Mouse (Mus musculus) kidney, adult 2 months (tissue): ENCODE results near the gene Sbf2. TPM values are rescaled to one million over a fixed set of nuclear protein-coding genes. Genes with fewer than 3 reads are reported as not detected.
"Not testable (repeated sequence)": the region's sequence is repeated elsewhere in the genome, so short reads cannot be mapped to it uniquely, and the experiment has no call there.

Experiments used
- DNase-seq: peaks from one replicate; pipeline ENCODE4 v3.0.0; 2021
- H3K27ac ChIP-seq: fragments of 200-500 bp; 2 replicates; pipeline ENCODE4 v1.5.1; 2012; ENCODE audit warnings: low read depth, low read length, control low read depth, inconsistent platforms; ENCODE audit not compliant: insufficient read depth
- H3K27me3 ChIP-seq: fragments of 200-500 bp; replicated peaks from 2 replicates; pipeline ENCODE4 v1.6.1; 2012; ENCODE audit warnings: mild to moderate bottlenecking, moderate library complexity, low read length, inconsistent platforms; ENCODE audit not compliant: control insufficient read depth, insufficient read depth
- H3K36me3 ChIP-seq: fragments of 200-500 bp; 2 replicates; pipeline ENCODE4 v1.6.1; 2012; ENCODE audit warnings: mild to moderate bottlenecking, moderate library complexity, low read length, inconsistent platforms; ENCODE audit not compliant: control insufficient read depth, insufficient read depth
- H3K4me1 ChIP-seq: fragments of 200-500 bp; 2 replicates; pipeline ENCODE4 v1.6.1; 2011; ENCODE audit warnings: low read length; ENCODE audit not compliant: control insufficient read depth, insufficient read depth
- H3K4me3 ChIP-seq: fragments of 200-500 bp; 2 replicates; pipeline ENCODE4 v1.5.1; 2011; ENCODE audit warnings: mild to moderate bottlenecking, low read depth, low read length, control low read depth; ENCODE audit not compliant: insufficient read depth
- CTCF ChIP-seq: fragments of 200-500 bp; conservative IDR thresholded peaks from 2 replicates; pipeline ENCODE4 v1.5.1; 2011; ENCODE audit warnings: low read depth, mild to moderate bottlenecking, control low read depth, low read length, moderate library complexity, mixed read lengths; ENCODE audit not compliant: insufficient read depth, insufficient read length
- POLR2A ChIP-seq: fragments of 200-500 bp; IDR thresholded peaks from one replicate; pipeline ENCODE4 v1.6.1; 2011; ENCODE audit warnings: low read depth, low read length, control low read depth
- WGBS: fragments of 180-500 bp; shearing (Covaris S2); methylation state at CpG from one replicate; pipeline ENCODE4 v1.1.7; 2018; 5-methylcytosine and 5-hydroxymethylcytosine counted together
- polyA plus RNA-seq: library from polyadenylated mRNA; depleted of rRNA; stranded (reverse); fragments of >200 nt; gene quantifications from 2 replicates; pipeline ENCODE4 v1.2.3, GENCODE M21; 2012

Gene Sbf2
- polyA plus RNA-seq, 1 experiment = 23.3 TPM

GRCm38 (mm10) chr7:110539266-110539665 lies 75.5 kb downstream of the Sbf2 start:
- 52% methylated on average over 2 of the region's 2 CpGs for WGBS
- Histone ChIP-seq H3K4me1 (peaks cover 4% of the 10 kb centered on the region), H3K36me3 (no peaks in the 10 kb centered on the region), H3K27me3 (no peaks in the 10 kb centered on the region), H3K27ac (no peak overlapping the region), H3K4me3 (no peak overlapping the region)
- no peak for DNase-seq
- TF ChIP-seq POLR2A (no peak), CTCF (no peak)

GRCm38 (mm10) chr7:110530295-110530694 lies 84.4 kb downstream of the Sbf2 start:
- H3K4me1 ChIP-seq, H3K4me3 ChIP-seq, DNase-seq, H3K27ac ChIP-seq, H3K36me3 ChIP-seq, H3K27me3 ChIP-seq: not testable (repeated sequence)

GRCm38 (mm10) chr7:110525090-110525775 lies 89.5 kb downstream of the Sbf2 start:
- Histone ChIP-seq H3K36me3 (no peaks in the 10 kb centered on the region), H3K27ac (no peak overlapping the region), H3K27me3 (no peaks in the 10 kb centered on the region), H3K4me3 (no peak overlapping the region), H3K4me1 (peaks cover 6% of the 10 kb centered on the region; the same call in 1 of the 2 replicates)
- 35% methylated on average over 1 of the region's 1 CpGs for WGBS
- DNase-seq = no peak
- TF ChIP-seq POLR2A (no peak), CTCF (no peak)

DNA sequence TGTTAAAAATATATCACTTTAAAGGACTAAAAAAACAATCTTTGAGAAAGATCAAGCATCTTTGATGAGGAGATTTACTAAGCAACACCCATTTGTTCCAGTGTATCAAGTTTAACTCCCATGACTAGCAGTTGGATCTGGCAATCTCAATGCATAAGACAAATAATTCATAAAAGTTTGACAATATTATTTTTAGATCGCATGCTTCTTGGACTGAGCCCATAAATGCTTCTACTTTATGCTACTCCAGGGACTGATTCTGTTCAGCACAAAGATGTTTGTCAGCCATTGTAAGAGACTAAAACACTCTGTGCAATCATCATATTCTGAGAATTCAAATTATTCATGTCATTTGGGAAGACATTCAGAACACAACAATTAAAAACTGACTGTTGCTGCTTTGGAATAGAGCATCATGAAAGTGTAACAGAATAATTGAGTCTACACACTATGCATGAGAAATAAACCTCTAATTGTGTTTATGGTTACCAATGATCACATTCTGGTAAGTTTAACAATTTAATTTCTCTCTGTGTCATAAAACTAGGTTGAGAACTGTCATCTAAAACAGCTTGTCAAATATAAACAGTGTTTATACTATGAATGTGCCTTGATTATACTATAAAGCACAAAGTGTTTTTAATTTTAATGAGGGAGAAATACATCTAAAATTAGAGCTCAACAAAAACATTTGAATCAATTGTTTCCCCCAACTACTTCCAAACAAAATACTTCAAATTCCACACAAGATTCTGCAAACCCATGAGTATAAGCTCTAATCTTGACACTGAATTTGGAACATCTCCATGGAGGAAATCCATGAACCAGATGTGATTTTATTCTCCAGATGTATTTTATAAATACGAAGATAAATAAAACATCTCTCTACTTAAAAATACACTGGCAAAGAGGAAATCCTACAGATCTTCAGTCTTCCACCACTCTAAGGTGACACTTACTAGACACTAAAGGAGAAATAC lies 98.2 kb downstream of the Sbf2 start:
- Histone ChIP-seq H3K4me3 (no peak overlapping the region), H3K4me1 (no peaks in the 10 kb centered on the region), H3K27ac (no peak overlapping the region), H3K27me3 (no peaks in the 10 kb centered on the region), H3K36me3 (no peaks in the 10 kb centered on the region)
- TF ChIP-seq POLR2A (no peak), CTCF (no peak)
- no peak for DNase-seq
- WGBS = 61% methylated on average over 2 of the region's 2 CpGs

- no peaks in the 10 kb centered on the region for H3K4me1 ChIP-seq
- TF ChIP-seq POLR2A (no peak), CTCF (no peak)
These were observed 100.6 kb downstream of the Sbf2 start for GRCm38 (mm10) chr7:110514131-110514530.

DNA sequence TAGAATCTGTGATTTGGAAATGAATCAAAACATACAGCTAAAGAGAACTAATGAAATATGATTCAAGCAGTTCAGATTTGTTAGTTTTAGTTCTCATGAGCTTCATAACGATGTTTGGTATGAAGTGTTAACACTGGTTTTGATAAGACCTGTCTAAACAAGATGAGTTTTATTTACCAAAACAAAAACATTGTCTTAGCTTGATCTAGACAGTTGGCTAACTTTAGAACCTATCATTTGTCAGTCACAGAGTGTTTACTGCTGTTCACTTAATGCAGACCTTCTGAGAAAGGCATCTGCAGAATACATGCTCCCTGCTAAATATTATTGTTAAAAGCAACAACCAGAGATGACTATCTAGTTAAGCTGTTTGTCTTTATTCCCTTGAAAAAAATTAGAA lies 116.1 kb downstream of the Sbf2 start:
- no peak for DNase-seq
- TF ChIP-seq CTCF (no peak), POLR2A (no peak)
- no peaks in the 10 kb centered on the region for H3K27me3 ChIP-seq
- no peak overlapping the region for H3K27ac ChIP-seq
- no peaks in the 10 kb centered on the region for H3K4me1 ChIP-seq
- H3K4me3 ChIP-seq = no peak overlapping the region
- WGBS = 82% methylated on average over 1 of the region's 1 CpGs
- no peaks in the 10 kb centered on the region for H3K36me3 ChIP-seq

More at GRCm38 (mm10) chr7:110514131-110514530, 100.6 kb downstream of the Sbf2 start:
- H3K36me3 ChIP-seq = no peaks in the 10 kb centered on the region
- H3K27ac ChIP-seq = no peak overlapping the region
- no peak for DNase-seq
- H3K27me3 ChIP-seq = no peaks in the 10 kb centered on the region
- no peak overlapping the region for H3K4me3 ChIP-seq

DNA sequence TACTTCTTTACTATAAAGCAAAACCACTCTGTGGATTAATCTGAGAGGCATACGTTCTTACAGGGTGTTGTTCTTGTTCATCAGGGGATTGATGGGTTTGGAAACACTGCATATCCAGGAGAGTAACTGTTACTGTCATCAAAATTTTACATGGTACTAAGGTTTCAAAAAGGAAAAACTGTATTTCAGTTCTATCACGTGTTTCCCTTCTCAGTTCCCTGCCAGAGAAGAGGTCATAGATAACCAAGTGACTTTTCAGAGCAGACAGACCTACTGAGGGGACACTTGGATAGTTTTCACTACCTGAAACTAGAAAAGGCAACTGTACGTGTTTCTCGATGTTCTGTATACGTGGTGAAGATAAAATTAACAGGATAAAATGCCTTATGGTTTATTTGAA lies 123.7 kb downstream of the Sbf2 start:
- Histone ChIP-seq H3K4me3 (no peak overlapping the region), H3K36me3 (no peaks in the 10 kb centered on the region), H3K4me1 (no peaks in the 10 kb centered on the region), H3K27me3 (no peaks in the 10 kb centered on the region), H3K27ac (no peak overlapping the region)
- TF ChIP-seq POLR2A (no peak), CTCF (no peak)
- DNase-seq = no peak
- 88% methylated on average over 5 of the region's 5 CpGs for WGBS
